Mouse (Mus musculus): ENCODE results near the gene Zfp689.
A peak's percentile ranks its signal among the peaks of the same experiment; 100 is the strongest.

GRCm38 (mm10) chr7:127477687-127478634 is 29.0 kb upstream of the Zfp689 start:
- TF ChIP-seq CTCF (IDR thresholded peaks at IDR 0.05; ENCODE audit: insufficient read depth, low read length) (no peak), POLR2A (IDR thresholded peaks at IDR 0.05; ENCODE audit: borderline replicate concordance, extremely low read depth, low read depth, low read length) (peak; percentile 94)

All from lung, adult 2 months (tissue).